Mouse (Mus musculus): Measurements from ENCODE around the gene Psip1. TPM values are rescaled to one million over a fixed set of nuclear protein-coding genes. Genes with fewer than 3 reads are reported as not detected.

Psip1 gene
- total RNA-seq, 1 experiment, result 90.5 TPM

DNA sequence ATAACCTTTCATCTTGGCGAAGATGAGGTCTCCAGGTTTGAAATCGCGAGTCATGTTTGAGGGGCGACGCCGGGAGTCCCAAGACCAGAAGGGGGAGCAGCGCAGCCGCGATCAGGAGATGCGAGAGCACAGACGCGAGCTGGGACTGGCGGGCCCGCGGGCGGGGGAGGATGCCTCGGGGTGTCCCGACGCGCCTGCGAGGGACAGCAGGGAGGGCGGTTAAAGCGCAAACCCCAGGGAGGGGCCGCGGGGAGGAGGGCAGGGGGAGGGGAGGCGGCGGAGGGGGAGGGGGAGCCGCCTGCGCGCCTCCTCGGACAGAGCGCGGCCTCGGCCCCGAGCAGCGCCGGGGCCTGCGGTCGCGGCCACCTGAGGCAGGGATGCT, 533 bp downstream of the Psip1 start:
- TF ChIP-seq MAFK (IDR thresholded peaks at IDR 0.05; ENCODE audit: insufficient read depth, low read depth, low read length) (no peak), CHD2 (IDR thresholded peaks at IDR 0.05; ENCODE audit: low read depth, low read length) (0 out of 2 replicates have a peak, but pooled peaks have one; percentile 63)
- Histone ChIP-seq H3K27ac (ENCODE audit: insufficient read depth, low read depth, low read length, poor library complexity, severe bottlenecking) (peak overlapping the region; percentile 98), H3K9ac (ENCODE audit: insufficient read depth, low read depth, low read length, poor library complexity, severe bottlenecking) (peak overlapping the region; percentile 99), H3K4me1 (ENCODE audit: control insufficient read depth in 2 of 2, insufficient read depth in 2 of 2, low read length in 2 of 2, poor library complexity in 1 of 2) (peaks cover 7 to 9% of the 10 kb centered on the region in 2 experiments), H3K36me3 (ENCODE audit: control insufficient read depth, insufficient read depth, low read length, poor library complexity, severe bottlenecking) (peaks cover 19% of the 10 kb centered on the region), H3K4me3 (ENCODE audit: insufficient read depth in 1 of 2, low read depth in 1 of 2, low read length in 2 of 2, poor library complexity in 1 of 2, severe bottlenecking in 1 of 2) (peak overlapping the region; percentile 76 to 96), H3K9me3 (ENCODE audit: control insufficient read depth, insufficient read depth, low read depth, low read length) (no peaks in the 10 kb centered on the region)
- peak; percentile 69 for DNase-seq (ENCODE audit: low read depth, low spot score)
- in situ Hi-C loops (cut with MboI; ENCODE audit: low sequenced_read_pairs in 2 of 2, unreplicated experiment in 2 of 2), result no loop called here

DNA sequence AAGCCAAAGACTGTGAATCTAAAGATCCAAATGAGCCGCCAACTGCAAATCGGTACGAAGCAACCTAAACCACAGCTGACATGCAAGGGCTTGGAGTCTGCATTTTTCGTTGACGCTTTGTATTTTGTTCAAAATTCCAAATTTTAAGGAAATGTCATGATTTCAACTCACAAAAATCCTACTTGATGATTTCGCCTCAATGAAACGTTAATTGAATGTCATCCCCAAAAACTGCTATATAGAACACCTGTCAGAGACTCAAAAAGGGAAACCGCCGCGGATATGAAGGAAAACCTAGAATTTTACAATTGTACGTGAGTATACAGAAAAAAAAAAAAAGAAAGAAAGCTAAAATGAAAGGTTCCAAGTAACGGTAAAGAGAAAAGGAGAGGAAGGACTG, 1.0 kb downstream of the Psip1 start:
- Histone ChIP-seq H3K9me3 (ENCODE audit: control insufficient read depth, insufficient read depth, low read depth, low read length) (no peaks in the 10 kb centered on the region), H3K27ac (ENCODE audit: insufficient read depth, low read depth, low read length, poor library complexity, severe bottlenecking) (peak overlapping the region; percentile 98; the same call in 1 of the 2 replicates), H3K9ac (ENCODE audit: insufficient read depth, low read depth, low read length, poor library complexity, severe bottlenecking) (peak overlapping the region; percentile 99), H3K36me3 (ENCODE audit: control insufficient read depth, insufficient read depth, low read length, poor library complexity, severe bottlenecking) (peaks cover 19% of the 10 kb centered on the region), H3K4me3 (ENCODE audit: insufficient read depth in 1 of 2, low read depth in 1 of 2, low read length in 2 of 2, poor library complexity in 1 of 2, severe bottlenecking in 1 of 2) (peak overlapping the region; percentile 76 to 96), H3K4me1 (ENCODE audit: control insufficient read depth in 2 of 2, insufficient read depth in 2 of 2, low read length in 2 of 2, poor library complexity in 1 of 2) (peaks cover 7 to 9% of the 10 kb centered on the region in 2 experiments)
- TF ChIP-seq CHD2 (IDR thresholded peaks at IDR 0.05; ENCODE audit: low read depth, low read length), result no peak
- TF ChIP-seq HCFC1 (IDR thresholded peaks at IDR 0.05; ENCODE audit: borderline replicate concordance, insufficient read depth, low read length), result no peak
- TF ChIP-seq ZC3H11A (IDR thresholded peaks at IDR 0.05; ENCODE audit: borderline replicate concordance, low read depth, low read length), result no peak
- in situ Hi-C loops (cut with MboI; ENCODE audit: low sequenced_read_pairs in 2 of 2, unreplicated experiment in 2 of 2), result no loop called here
- no peak for DNase-seq (ENCODE audit: low read depth, low spot score)

DNA sequence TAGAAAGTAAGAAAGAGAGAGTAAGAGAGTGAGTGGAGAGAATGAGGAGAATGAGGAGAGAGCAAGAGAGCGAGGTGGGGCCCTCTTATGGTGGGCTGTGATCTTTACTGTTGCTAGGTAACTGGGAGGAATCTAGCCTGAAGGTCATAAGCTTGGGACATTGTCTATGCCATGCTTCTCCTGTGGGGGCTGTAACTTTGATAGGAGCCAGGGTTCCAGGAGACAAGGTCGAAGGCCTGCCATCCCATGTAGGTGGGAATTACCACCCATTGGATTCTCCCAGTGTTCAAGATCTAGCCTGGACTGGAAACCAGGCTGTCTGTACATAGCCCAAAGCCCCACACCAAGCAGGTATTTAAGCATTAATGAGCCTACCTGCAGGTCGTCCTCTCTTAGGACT, 18.1 kb downstream of the Psip1 start:
- peaks cover 35% of the 10 kb centered on the region for H3K36me3 ChIP-seq (ENCODE audit: control insufficient read depth, insufficient read depth, low read length, poor library complexity, severe bottlenecking)
- peak; percentile 16 for DNase-seq (ENCODE audit: low read depth, low spot score)
- H3K9ac ChIP-seq (ENCODE audit: insufficient read depth, low read depth, low read length, poor library complexity, severe bottlenecking), result no peak overlapping the region
- H3K27ac ChIP-seq (ENCODE audit: insufficient read depth, low read depth, low read length, poor library complexity, severe bottlenecking), result no peak overlapping the region
- H3K4me3 ChIP-seq (ENCODE audit: insufficient read depth in 1 of 2, low read depth in 1 of 2, low read length in 2 of 2, poor library complexity in 1 of 2, severe bottlenecking in 1 of 2), result no peak overlapping the region
- TF ChIP-seq ZNF384 (IDR thresholded peaks at IDR 0.05; ENCODE audit: low read depth, low read length), result no peak
- no peak for TF ChIP-seq ZC3H11A (IDR thresholded peaks at IDR 0.05; ENCODE audit: borderline replicate concordance, low read depth, low read length)
- no peak for TF ChIP-seq HCFC1 (IDR thresholded peaks at IDR 0.05; ENCODE audit: borderline replicate concordance, insufficient read depth, low read length)
- no peak for TF ChIP-seq CHD2 (IDR thresholded peaks at IDR 0.05; ENCODE audit: low read depth, low read length)
- no peak for TF ChIP-seq MAFK (IDR thresholded peaks at IDR 0.05; ENCODE audit: insufficient read depth, low read depth, low read length)
- H3K4me1 ChIP-seq (ENCODE audit: control insufficient read depth in 2 of 2, insufficient read depth in 2 of 2, low read length in 2 of 2, poor library complexity in 1 of 2), result no peaks in the 10 kb centered on the region
- no peaks in the 10 kb centered on the region for H3K9me3 ChIP-seq (ENCODE audit: control insufficient read depth, insufficient read depth, low read depth, low read length)
- in situ Hi-C loops (cut with MboI; ENCODE audit: low sequenced_read_pairs in 2 of 2, unreplicated experiment in 2 of 2), result no loop called here

DNA sequence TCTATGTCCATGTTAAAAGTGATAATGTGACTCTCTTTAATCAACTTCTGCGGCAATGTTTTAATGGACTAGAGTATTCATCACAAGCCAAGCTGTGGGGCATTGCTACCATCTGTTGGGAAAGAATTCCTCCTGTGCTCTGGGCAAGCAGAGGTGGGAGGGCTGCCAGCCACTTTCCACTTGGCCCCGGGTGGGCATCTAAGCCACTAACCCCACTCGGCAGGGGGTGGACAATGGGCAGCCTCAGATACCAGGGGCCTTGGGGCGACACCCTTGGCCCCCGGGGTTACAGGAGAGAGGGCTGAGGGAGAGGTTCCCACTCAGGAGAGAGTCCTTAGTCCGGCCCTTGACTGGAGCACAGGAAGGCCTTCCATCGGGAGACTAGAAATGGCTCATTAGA, 18.6 kb downstream of the Psip1 start:
- TF ChIP-seq ZC3H11A (IDR thresholded peaks at IDR 0.05; ENCODE audit: borderline replicate concordance, low read depth, low read length), result no peak
- TF ChIP-seq HCFC1 (IDR thresholded peaks at IDR 0.05; ENCODE audit: borderline replicate concordance, insufficient read depth, low read length), result no peak
- TF ChIP-seq ZNF384 (IDR thresholded peaks at IDR 0.05; ENCODE audit: low read depth, low read length), result no peak
- no peak for TF ChIP-seq MAFK (IDR thresholded peaks at IDR 0.05; ENCODE audit: insufficient read depth, low read depth, low read length)
- no peak for TF ChIP-seq CHD2 (IDR thresholded peaks at IDR 0.05; ENCODE audit: low read depth, low read length)
- Histone ChIP-seq H3K9me3 (ENCODE audit: control insufficient read depth, insufficient read depth, low read depth, low read length) (no peaks in the 10 kb centered on the region), H3K4me1 (ENCODE audit: control insufficient read depth in 2 of 2, insufficient read depth in 2 of 2, low read length in 2 of 2, poor library complexity in 1 of 2) (no peaks in the 10 kb centered on the region), H3K9ac (ENCODE audit: insufficient read depth, low read depth, low read length, poor library complexity, severe bottlenecking) (no peak overlapping the region), H3K4me3 (ENCODE audit: insufficient read depth in 1 of 2, low read depth in 1 of 2, low read length in 2 of 2, poor library complexity in 1 of 2, severe bottlenecking in 1 of 2) (no peak overlapping the region), H3K36me3 (ENCODE audit: control insufficient read depth, insufficient read depth, low read length, poor library complexity, severe bottlenecking) (peaks cover 38% of the 10 kb centered on the region), H3K27ac (ENCODE audit: insufficient read depth, low read depth, low read length, poor library complexity, severe bottlenecking) (no peak overlapping the region)
- in situ Hi-C loops (cut with MboI; ENCODE audit: low sequenced_read_pairs in 2 of 2, unreplicated experiment in 2 of 2), result no loop called here
- DNase-seq (ENCODE audit: low read depth, low spot score), result no peak

DNA sequence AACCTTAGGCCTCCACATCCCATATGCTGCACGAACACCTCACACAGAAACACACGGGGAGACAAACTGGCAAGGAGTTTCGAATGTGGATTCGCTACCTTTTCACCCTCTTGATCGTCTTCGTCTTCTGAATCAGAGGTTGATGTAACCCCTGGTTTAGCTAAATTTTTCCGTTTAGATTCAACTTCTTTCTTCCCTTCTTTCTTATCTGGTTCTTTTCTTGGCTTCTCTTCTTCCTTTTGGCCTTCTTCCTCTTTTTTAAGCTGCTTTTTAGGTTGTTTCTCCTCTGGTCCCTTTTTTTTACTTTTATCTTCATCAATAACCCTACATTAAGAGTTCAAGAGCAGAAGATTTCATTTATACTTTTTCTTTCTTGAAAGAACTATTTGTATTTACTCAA, 21.4 kb downstream of the Psip1 start:
- TF ChIP-seq ZC3H11A (IDR thresholded peaks at IDR 0.05; ENCODE audit: borderline replicate concordance, low read depth, low read length) (no peak), MAFK (IDR thresholded peaks at IDR 0.05; ENCODE audit: insufficient read depth, low read depth, low read length) (no peak), HCFC1 (IDR thresholded peaks at IDR 0.05; ENCODE audit: borderline replicate concordance, insufficient read depth, low read length) (no peak)
- H3K4me3 ChIP-seq (ENCODE audit: insufficient read depth in 1 of 2, low read depth in 1 of 2, low read length in 2 of 2, poor library complexity in 1 of 2, severe bottlenecking in 1 of 2), result no peak overlapping the region
- no peak for DNase-seq (ENCODE audit: low read depth, low spot score)
- in situ Hi-C loops (cut with MboI; ENCODE audit: low sequenced_read_pairs in 2 of 2, unreplicated experiment in 2 of 2), result no loop called here
- H3K27ac ChIP-seq (ENCODE audit: insufficient read depth, low read depth, low read length, poor library complexity, severe bottlenecking), result no peak overlapping the region
- H3K36me3 ChIP-seq (ENCODE audit: control insufficient read depth, insufficient read depth, low read length, poor library complexity, severe bottlenecking), result peaks cover 29% of the 10 kb centered on the region
- H3K9me3 ChIP-seq (ENCODE audit: control insufficient read depth, insufficient read depth, low read depth, low read length), result no peaks in the 10 kb centered on the region
- no peaks in the 10 kb centered on the region for H3K4me1 ChIP-seq (ENCODE audit: control insufficient read depth in 2 of 2, insufficient read depth in 2 of 2, low read length in 2 of 2, poor library complexity in 1 of 2)
- H3K9ac ChIP-seq (ENCODE audit: insufficient read depth, low read depth, low read length, poor library complexity, severe bottlenecking), result no peak overlapping the region
